Mouse (Mus musculus) retina, adult 2 months (tissue): ENCODE results near the gene Ddb1.

Source experiments
- DNase-seq: peaks from one replicate; pipeline ENCODE4 v3.0.0-alpha.2; 2012; ENCODE audit warnings: low read depth, low spot score

The Ddb1 gene

GRCm38 (mm10) chr19:10591659-10592377, 13.3 kb upstream of the Ddb1 start:
- no peak for DNase-seq

- no peak for DNase-seq
Observed at GRCm38 (mm10) chr19:10598188-10598587, 6.9 kb upstream of the Ddb1 start.

GRCm38 (mm10) chr19:10599648-10600047, 5.5 kb upstream of the Ddb1 start:
- no peak for DNase-seq

- no peak for DNase-seq
Observed at GRCm38 (mm10) chr19:10602247-10602769, 2.8 kb upstream of the Ddb1 start.

GRCm38 (mm10) chr19:10602787-10603186, 2.3 kb upstream of the Ddb1 start:
- DNase-seq: peak; percentile 51

- no peak for DNase-seq
Observed at GRCm38 (mm10) chr19:10603660-10604523, 1.2 kb upstream of the Ddb1 start.

- no peak for DNase-seq
Observed at GRCm38 (mm10) chr19:10604534-10604933, 593 bp upstream of the Ddb1 start.

GRCm38 (mm10) chr19:10605901-10606622, 935 bp downstream of the Ddb1 start:
- no peak for DNase-seq

- DNase-seq: peak; percentile 54
Observed at GRCm38 (mm10) chr19:10608573-10609240, 3.6 kb downstream of the Ddb1 start.

- DNase-seq: no peak
Observed at GRCm38 (mm10) chr19:10634106-10634871, 29.2 kb downstream of the Ddb1 start, which contains the start of gene Vwce. Gene Vwce, plus strand, starts transcription at chr19:10634213.

GRCm38 (mm10) chr19:10634872-10635318, 29.8 kb downstream of the Ddb1 start:
- no peak for DNase-seq

GRCm38 (mm10) chr19:10637840-10638239, 32.7 kb downstream of the Ddb1 start:
- no peak for DNase-seq

GRCm38 (mm10) chr19:10640080-10640479, 35.0 kb downstream of the Ddb1 start:
- no peak for DNase-seq

- no peak for DNase-seq
Observed at GRCm38 (mm10) chr19:10640589-10641378, 35.7 kb downstream of the Ddb1 start.

- DNase-seq: no peak
Observed at GRCm38 (mm10) chr19:10645616-10646015, 40.5 kb downstream of the Ddb1 start.

GRCm38 (mm10) chr19:10648156-10648555, 43.0 kb downstream of the Ddb1 start:
- DNase-seq: no peak

- DNase-seq: no peak
Observed at GRCm38 (mm10) chr19:10656058-10656457, 50.9 kb downstream of the Ddb1 start.

GRCm38 (mm10) chr19:10657742-10658141, 52.6 kb downstream of the Ddb1 start:
- no peak for DNase-seq

GRCm38 (mm10) chr19:10658406-10658805, 53.3 kb downstream of the Ddb1 start:
- no peak for DNase-seq

GRCm38 (mm10) chr19:10661373-10661772, 56.2 kb downstream of the Ddb1 start:
- no peak for DNase-seq
